Mouse (Mus musculus) limb, embryonic 14.5 days (tissue): ENCODE data around the gene Heatr9. TPM values are rescaled to one million over a fixed set of nuclear protein-coding genes. Genes with fewer than 3 reads are reported as not detected.

Experiments
- ATAC-seq: fragments of 200-750 bp; cut with Nextera tagmentation; 2 replicates; pipeline ENCODE4 v1.8.0; 2017; ENCODE audit warnings: low read depth, moderate number of reproducible peaks, moderate TSS enrichment; ENCODE audit not compliant: low FRiP score
- DNase-seq: peaks from one replicate; pipeline ENCODE4 v3.0.0-alpha.2; 2015; ENCODE audit warnings: low spot score
- H3K27ac ChIP-seq: fragments of 300-500 bp; sonication (generic); replicated peaks from 2 replicates; pipeline ENCODE4 v1.5.1; 2014; ENCODE audit warnings: low read depth, mild to moderate bottlenecking, low read length, moderate library complexity, mixed read lengths
- H3K27me3 ChIP-seq: fragments of 300-500 bp; sonication (generic); 2 replicates; pipeline ENCODE4 v1.6.1; 2014; ENCODE audit warnings: low read length, mixed read lengths; ENCODE audit not compliant: control insufficient read depth, insufficient read depth
- H3K36me3 ChIP-seq: fragments of 300-500 bp; sonication (generic); 2 replicates; pipeline ENCODE4 v1.6.1; 2014; ENCODE audit warnings: mild to moderate bottlenecking, low read length, moderate library complexity, mixed read lengths; ENCODE audit not compliant: control insufficient read depth, insufficient read depth
- H3K4me1 ChIP-seq: fragments of 300-500 bp; sonication (generic); 2 replicates; pipeline ENCODE4 v1.6.1; 2014; ENCODE audit warnings: antibody characterized with exemption, low read length, mixed read lengths; ENCODE audit not compliant: control insufficient read depth, insufficient read depth
- H3K4me2 ChIP-seq: fragments of 300-500 bp; sonication (generic); replicated peaks from 2 replicates; pipeline ENCODE4 v1.6.1; 2014; ENCODE audit warnings: low read depth, mild to moderate bottlenecking, low read length, moderate library complexity; ENCODE audit not compliant: severe bottlenecking
- H3K4me3 ChIP-seq: fragments of 300-500 bp; sonication (generic); replicated peaks from 2 replicates; pipeline ENCODE4 v1.5.1; 2014; ENCODE audit warnings: low read length
- H3K9ac ChIP-seq: fragments of 300-500 bp; sonication (generic); 2 replicates; pipeline ENCODE4 v1.6.1; 2014; ENCODE audit warnings: mild to moderate bottlenecking, low read depth, low read length, moderate library complexity; ENCODE audit not compliant: severe bottlenecking
- H3K9me3 ChIP-seq: fragments of 300-500 bp; sonication (generic); 2 replicates; pipeline ENCODE4 v1.6.1; 2016; ENCODE audit warnings: low read length; ENCODE audit not compliant: control insufficient read depth
- POLR2A ChIP-seq: fragments of 200-500 bp; IDR thresholded peaks from 2 replicates; pipeline ENCODE4 v1.8.0; 2012; ENCODE audit warnings: inconsistent platforms, mild to moderate bottlenecking, moderate library complexity, borderline replicate concordance; ENCODE audit not compliant: insufficient read depth, insufficient read length; ENCODE audit errors: extremely low read depth
- WGBS: fragments of 180-500 bp; shearing (Covaris S2); extraction: QIAGEN DNeasy Blood & Tissue Kit; methylation state at CpG from one replicate; pipeline ENCODE4 v1.1.7; 2014; 5-methylcytosine and 5-hydroxymethylcytosine counted together
- polyA plus RNA-seq, 2 experiments: library from polyadenylated mRNA; depleted of rRNA in 1 of 2; stranded (reverse) in 1 of 2; unstranded in 1 of 2; fragments of >200 nt; fragmentation: Nextera tagmentation in 1 of 2; extraction: Ambion mirVana in 1 of 2; gene quantifications; 2 replicates each; pipeline versions ENCODE4 v1.2.1 to v1.2.3; 2012 to 2014

The Heatr9 gene
- polyA plus RNA-seq, 2 experiments = not detected

- Histone ChIP-seq H3K9me3 (no peaks in the 10 kb centered on the region), H3K27ac (no peak overlapping the region), H3K4me1 (peaks cover 22% of the 10 kb centered on the region), H3K27me3 (no peaks in the 10 kb centered on the region), H3K9ac (no peak overlapping the region), H3K4me3 (no peak overlapping the region), H3K4me2 (no peak overlapping the region), H3K36me3 (no peaks in the 10 kb centered on the region)
- no peak for DNase-seq
- no peak for ATAC-seq
- WGBS = 96% methylated on average over 1 of the region's 1 CpGs
- TF ChIP-seq POLR2A = no peak
These were observed 11.2 kb upstream of the Heatr9 start for GRCm38 (mm10) chr11:83533192-83533591.

- Histone ChIP-seq H3K9me3 (no peaks in the 10 kb centered on the region), H3K4me1 (peaks cover 15% of the 10 kb centered on the region), H3K27me3 (no peaks in the 10 kb centered on the region), H3K9ac (no peak within 1 kb of the TSS), H3K27ac (no peak within 1 kb of the TSS), H3K4me2 (no peak within 1 kb of the TSS), H3K4me3 (no peak within 1 kb of the TSS), H3K36me3 (no peaks in the 10 kb centered on the region)
- DNase-seq (no peak), ATAC-seq (no peak)
- TF ChIP-seq POLR2A = no peak
- 78% methylated on average over 5 of the region's 5 CpGs for WGBS
These were observed 8.4 kb upstream of the Heatr9 start, which contains the start of gene Ccl5 for GRCm38 (mm10) chr11:83530360-83530759. Gene Ccl5 (minus strand): TSS chr11:83530518.

GRCm38 (mm10) chr11:83529024-83529423 lies 7.0 kb upstream of the Heatr9 start:
- no peak for TF ChIP-seq POLR2A
- Histone ChIP-seq H3K36me3 (no peaks in the 10 kb centered on the region), H3K4me1 (peaks cover 1% of the 10 kb centered on the region), H3K27ac (no peak overlapping the region), H3K4me3 (no peak overlapping the region), H3K27me3 (no peaks in the 10 kb centered on the region), H3K4me2 (no peak overlapping the region), H3K9ac (no peak overlapping the region), H3K9me3 (no peaks in the 10 kb centered on the region)
- DNase-seq = no peak
- no peak for ATAC-seq
- WGBS = 78% methylated on average over 12 of the region's 12 CpGs

GRCm38 (mm10) chr11:83518371-83518770 lies 3.6 kb downstream of the Heatr9 start:
- Histone ChIP-seq H3K27me3 (no peaks in the 10 kb centered on the region), H3K4me2 (no peak overlapping the region), H3K36me3 (no peaks in the 10 kb centered on the region), H3K9ac (no peak overlapping the region), H3K27ac (no peak overlapping the region), H3K4me3 (no peak overlapping the region), H3K4me1 (no peaks in the 10 kb centered on the region), H3K9me3 (no peaks in the 10 kb centered on the region)
- DNase-seq = no peak
- WGBS = 66% methylated on average over 6 of the region's 6 CpGs
- no peak for ATAC-seq
- TF ChIP-seq POLR2A = no peak

- Histone ChIP-seq H3K27ac (no peak overlapping the region), H3K4me3 (no peak overlapping the region), H3K36me3 (no peaks in the 10 kb centered on the region), H3K9me3 (no peaks in the 10 kb centered on the region), H3K4me1 (no peaks in the 10 kb centered on the region), H3K27me3 (no peaks in the 10 kb centered on the region), H3K4me2 (no peak overlapping the region), H3K9ac (no peak overlapping the region)
- no peak for DNase-seq
- no peak for TF ChIP-seq POLR2A
- ATAC-seq = no peak
These were observed 4.8 kb downstream of the Heatr9 start for GRCm38 (mm10) chr11:83517153-83517552.

- Histone ChIP-seq H3K9me3 (no peaks in the 10 kb centered on the region), H3K27me3 (no peaks in the 10 kb centered on the region), H3K4me2 (no peak overlapping the region), H3K4me3 (no peak overlapping the region), H3K4me1 (no peaks in the 10 kb centered on the region), H3K27ac (no peak overlapping the region), H3K9ac (no peak overlapping the region), H3K36me3 (peaks cover 37% of the 10 kb centered on the region)
- no peak for DNase-seq
- TF ChIP-seq POLR2A = no peak
- ATAC-seq = no peak
These were observed 12.5 kb downstream of the Heatr9 start for GRCm38 (mm10) chr11:83509521-83509920.
